Mouse (Mus musculus) left cerebral cortex, postnatal 36 days (tissue): Measurements from ENCODE around the gene Zfp967. TPM values are rescaled to one million over a fixed set of nuclear protein-coding genes. Genes with fewer than 3 reads are reported as not detected.
"Not testable (repeated sequence)": the region's sequence is repeated elsewhere in the genome, so short reads cannot be mapped to it uniquely, and the experiment has no call there.

Source experiments
- DNase-seq, 2 experiments: peaks; one replicate each; pipeline ENCODE4 v3.0.0; 2021 to 2022; ENCODE audit warnings: low spot score in 2 of 2, mixed read lengths in 1 of 2
- intact Hi-C: fragments of 180-260 bp; cut with DNase I; formaldehyde crosslinking; loops from one replicate; pipeline ENCODE4 v1.15.1; 2025
- total RNA-seq, 2 experiments: library from RNA; stranded (reverse); gene quantifications; 2 replicates each; pipeline ENCODE4 v1.2.3; 2021

Zfp967 gene
- not detected for total RNA-seq

GRCm38 (mm10) chr2:176520756-176521155 is at the start of gene Zfp967:
Zfp967 (plus strand) TSS chr2:176521056.
- intact Hi-C loops, DNase-seq: not testable (repeated sequence)

- DNase-seq, intact Hi-C loops: not testable (repeated sequence)
These were observed 34.2 kb upstream of the Zfp967 start, which contains the start of gene Gm14434 for GRCm38 (mm10) chr2:176486683-176487082. Gm14434 (minus strand) TSS chr2:176486783.

Other genes with a start within 250 kb of the Zfp967 start
- not detected for gene Gm11009, start 201.6 kb upstream of the Zfp967 start, total RNA-seq
- 10 to 100 TPM; 16.3 to 19.9 TPM for gene Gm14435, start 97.5 kb upstream of the Zfp967 start, total RNA-seq
- gene Gm14434, start 34.3 kb upstream of the Zfp967 start, total RNA-seq = not detected
- gene Gm14308, start 115.3 kb downstream of the Zfp967 start, total RNA-seq = 1 to 10 TPM; 2.5 to 8.4 TPM
- 10 to 100 TPM; 10.5 to 11.3 TPM for gene Zfp973, start 149.5 kb downstream of the Zfp967 start, total RNA-seq
- gene Gm14305, start 187.3 kb downstream of the Zfp967 start, total RNA-seq = 10 to 100 TPM; 30.8 to 36.3 TPM